Mouse (Mus musculus): Measurements from ENCODE around the gene Tomm40l. TPM values are rescaled to one million over a fixed set of nuclear protein-coding genes. Genes with fewer than 3 reads are reported as not detected.
A peak's percentile ranks its signal among the peaks of the same experiment; 100 is the strongest.

The Tomm40l gene
- total RNA-seq, 2 experiments from 2014 or later, result 84.2 to 90.5 TPM

DNA sequence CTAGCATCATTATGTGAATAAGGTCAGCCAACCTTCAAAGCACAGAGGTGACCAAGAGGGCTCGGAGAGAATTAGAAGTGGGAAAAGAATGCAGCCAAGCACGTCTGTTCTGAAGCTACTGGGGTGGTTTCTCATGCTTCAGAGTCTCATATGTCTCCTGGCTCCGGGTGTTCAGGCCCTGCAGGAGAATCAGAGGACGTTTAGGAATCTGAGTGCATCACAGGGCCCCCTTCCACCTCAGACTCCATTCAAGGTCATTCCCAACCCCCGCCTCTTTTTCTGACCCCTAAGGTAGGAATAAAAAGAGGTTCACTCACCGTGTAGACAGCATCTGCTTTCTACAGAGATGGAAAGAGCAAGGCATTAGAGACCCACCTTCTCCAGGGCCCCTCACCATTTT, 7.4 kb upstream of the Tomm40l start:
- no peak for DNase-seq (ENCODE audit: low spot score in 2 of 2)

DNA sequence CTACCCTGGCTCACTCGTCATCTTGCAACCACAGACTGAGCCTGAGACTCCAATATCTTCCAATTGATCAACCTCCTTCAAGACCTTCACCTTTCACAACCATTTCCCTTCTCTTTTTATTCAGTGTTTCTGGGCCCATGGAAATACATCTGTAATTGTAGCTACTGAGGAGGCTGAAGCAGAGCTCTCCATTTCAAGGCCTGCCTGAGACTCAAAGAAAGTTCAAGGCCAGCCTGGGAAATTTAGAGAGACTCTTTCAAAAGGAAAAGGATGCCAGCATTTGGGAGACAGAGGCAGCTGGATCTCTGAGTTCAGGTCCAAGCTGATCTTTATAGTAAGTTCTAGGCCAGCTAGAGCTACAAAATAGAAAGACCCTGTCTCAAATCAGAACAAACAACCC, 5.6 kb upstream of the Tomm40l start:
- DNase-seq (ENCODE audit: low spot score in 2 of 2), result no peak

DNA sequence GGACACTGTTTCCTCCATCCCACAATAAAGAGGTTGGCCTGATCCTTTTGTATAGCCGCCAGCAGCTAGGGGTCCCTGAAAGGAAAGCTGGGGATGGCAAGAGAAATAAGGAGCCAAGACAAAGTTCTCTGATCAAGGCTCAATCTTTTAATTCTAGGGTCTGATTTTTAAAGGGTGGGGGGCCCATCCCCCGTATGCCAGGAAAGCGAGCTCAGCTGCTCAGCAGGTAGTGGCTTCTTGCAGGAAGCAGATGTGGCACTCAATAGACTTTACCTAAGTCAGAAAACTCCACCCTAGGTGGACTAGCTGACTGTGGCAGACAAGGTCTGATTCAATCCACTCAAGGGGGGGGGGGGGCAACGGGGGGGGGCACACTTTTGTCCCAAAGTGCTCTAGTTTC, 4.5 kb upstream of the Tomm40l start:
- DNase-seq (ENCODE audit: low spot score in 2 of 2), result no peak

DNA sequence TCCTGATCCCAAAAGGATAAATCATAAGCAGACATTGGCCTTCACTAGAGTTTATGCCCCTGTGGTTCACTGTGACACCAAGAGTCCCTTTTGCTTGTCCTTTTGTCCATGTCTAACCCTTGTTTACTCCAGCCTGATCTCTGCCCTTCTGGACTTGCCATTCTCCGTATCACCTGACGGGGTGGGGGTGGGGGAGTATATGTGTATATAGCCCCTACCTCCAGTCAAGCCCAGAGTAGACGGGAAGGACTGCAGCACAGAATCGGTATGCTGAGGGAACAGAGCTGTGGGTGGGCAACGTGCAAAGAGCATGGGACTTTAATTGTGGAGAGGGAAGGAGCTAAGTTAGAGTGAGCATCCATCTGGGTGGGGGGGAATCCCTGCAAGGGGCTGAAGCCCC, 2.5 kb upstream of the Tomm40l start, which contains the start of gene Apoa2:
TSS of gene Apoa2 (plus strand) at position 198 of the 400 bp plus-strand sequence.
- no peak for DNase-seq (ENCODE audit: low spot score in 2 of 2)

DNA sequence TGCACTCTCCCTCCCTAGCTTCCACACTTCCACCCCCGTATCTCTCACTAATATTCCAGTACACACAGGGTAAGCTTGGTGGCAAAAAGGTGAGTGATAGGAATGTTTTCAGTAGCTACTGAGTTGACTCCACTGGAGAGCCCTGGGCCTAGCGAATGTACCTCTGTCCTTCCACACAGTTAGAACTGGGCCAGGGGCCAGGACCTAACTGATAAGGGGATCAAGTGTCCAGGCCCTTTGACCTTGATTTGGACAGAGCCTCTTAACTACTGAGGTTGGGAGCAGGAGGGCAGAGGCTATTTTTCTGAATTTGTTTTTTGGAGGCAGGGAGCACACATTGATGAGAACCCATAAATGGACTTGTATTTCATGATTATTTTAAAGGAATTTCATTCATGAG, 1.5 kb upstream of the Tomm40l start:
- DNase-seq (ENCODE audit: low spot score in 2 of 2), result no peak

DNA sequence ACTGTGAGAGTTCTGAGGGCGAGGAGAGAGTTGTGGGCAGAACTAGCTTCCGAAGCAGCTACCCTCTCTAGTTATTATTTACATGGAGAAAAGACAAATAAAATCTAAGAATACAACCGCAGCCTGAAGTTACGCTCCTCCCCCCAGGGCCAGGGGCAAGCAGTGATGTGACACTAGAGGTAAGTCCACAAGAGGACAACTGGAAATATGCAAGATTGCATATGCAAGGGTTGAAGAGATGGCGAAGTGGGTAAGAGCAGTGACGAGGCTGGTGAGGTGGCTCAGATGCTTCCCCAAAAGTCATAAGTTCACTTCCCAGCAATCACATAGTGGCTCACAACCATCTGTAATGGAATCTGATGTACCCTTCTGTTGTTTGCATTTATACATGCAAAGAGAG, 854 bp upstream of the Tomm40l start:
- DNase-seq (ENCODE audit: low spot score in 2 of 2), result no peak

DNA sequence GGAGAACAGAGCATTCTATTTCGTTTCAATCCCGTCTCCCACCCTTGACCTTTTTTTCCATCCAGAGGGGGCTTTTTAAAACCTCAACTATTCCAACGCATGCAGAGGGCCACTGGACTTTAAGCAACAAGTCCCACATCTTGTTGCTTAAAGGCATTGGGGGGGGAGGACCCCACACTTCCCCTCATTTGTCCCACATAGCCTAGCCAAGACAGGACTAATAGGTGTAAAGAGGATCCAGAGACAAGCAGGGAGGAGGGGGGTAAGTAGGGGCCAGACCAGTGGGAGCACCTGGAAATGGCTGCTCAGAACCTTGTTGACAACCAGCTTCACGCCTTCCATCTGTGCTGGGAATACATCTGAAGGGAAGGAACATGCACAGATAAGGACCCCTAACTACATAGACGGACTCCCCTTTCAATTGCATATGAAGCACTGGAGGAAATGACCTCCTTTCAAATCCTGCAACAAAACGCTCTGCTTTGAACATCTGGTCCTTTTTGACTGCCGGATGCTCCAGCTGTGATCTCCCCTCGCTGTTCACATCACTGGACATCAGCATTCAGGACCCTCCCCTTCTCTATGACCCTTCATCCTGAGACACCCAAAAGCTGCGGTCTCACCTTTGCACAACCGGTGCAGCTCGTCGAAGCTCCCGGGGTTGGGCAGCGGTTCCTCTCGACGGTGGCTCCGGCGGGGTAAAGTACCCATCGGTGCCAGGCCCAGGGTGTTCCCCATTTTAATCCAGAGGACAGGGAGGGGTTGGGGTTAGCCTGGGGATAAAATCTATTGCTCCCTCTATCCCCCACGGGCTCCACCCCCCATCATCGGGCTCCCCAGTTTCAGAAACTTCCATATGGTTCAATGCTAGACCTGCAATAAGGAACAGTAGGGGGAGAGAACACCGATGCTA, 777 bp downstream of the Tomm40l start:
- peak in 1 of 2 experiments; percentile 15 for DNase-seq (ENCODE audit: low spot score in 2 of 2)

DNA sequence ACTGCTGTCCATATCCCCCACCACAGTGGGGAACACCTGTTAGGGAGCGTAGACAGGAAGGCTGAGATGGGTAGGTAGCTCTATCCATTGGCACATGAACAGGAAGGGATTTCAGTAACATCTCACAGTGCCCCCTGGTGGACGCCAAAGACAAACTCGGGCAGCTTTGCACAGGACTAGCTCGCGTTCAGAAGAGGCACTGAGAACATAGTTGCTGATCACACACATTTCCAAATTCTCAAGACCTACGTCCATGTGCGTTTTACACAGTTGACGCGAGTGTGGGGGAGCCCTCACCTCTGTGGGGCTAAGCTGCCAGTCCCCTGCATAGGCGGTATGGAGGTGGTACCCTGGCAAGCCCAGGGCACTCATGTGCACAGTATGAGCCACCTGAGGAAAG, 1.4 kb downstream of the Tomm40l start:
- peak; percentile 92 to 94 for DNase-seq (ENCODE audit: low spot score in 2 of 2)

DNA sequence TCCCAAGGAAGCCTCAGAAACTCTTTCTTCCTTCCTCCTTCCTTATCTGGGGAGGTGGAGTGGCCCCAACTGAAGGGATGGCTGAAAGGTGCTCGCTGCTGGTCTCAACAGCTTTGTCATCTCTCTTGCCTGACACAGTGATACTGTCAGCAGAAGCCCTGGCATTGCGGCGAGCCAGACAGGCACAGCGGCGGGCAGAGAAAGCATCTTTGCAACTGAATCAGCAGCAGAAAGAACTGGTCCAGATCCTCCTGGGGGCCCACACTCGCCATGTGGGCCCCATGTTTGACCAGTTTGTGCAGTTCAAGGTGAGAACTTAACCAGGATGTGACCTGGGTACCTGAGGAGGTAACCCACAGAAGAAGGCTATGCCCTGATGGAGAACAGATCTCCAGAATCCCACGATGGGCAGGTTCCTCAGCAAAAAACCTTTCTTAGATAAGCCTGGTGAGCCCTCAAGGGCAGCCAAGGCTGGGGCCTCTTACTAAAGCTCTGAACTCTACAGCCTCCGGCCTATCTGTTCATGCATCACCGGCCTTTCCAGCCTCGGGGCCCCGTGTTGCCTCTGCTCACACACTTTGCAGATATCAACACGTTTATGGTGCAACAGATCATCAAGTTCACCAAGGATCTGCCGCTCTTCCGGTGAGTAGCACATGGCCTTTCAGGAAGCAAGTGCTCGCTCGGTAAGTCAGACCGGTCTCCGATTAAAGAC, 5.9 kb downstream of the Tomm40l start:
- DNase-seq (ENCODE audit: low spot score in 2 of 2), result no peak

DNA sequence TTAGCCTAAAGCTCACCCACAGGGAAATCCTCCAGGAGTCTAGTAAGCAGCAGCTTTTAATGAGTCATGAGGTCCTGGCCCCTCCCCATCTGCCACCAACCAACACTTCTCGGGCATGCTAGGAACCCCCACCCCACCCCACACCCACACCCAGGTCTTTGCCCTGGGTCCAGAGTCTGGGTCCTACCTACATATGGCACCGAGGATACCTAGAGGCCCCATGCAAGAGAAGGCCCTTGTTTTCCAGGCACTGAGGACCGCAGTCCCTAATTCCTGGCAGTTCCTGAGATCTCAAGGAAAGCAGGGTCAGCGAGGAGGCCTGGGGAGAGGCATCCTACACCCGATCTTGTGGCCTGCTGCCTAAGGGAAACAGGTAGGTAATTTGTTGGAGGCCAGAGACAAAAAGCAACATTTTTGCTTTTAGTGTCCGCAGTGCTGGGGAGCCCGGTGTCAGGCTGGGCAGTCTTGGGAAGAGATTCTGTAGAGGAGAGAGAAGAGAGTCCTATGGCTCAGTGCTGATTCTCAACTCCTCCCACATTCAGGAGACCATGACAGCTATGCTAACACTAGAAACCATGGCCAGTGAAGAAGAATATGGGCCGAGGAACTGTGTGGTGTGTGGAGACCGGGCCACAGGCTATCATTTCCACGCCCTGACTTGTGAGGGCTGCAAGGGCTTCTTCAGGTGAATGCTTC, 8.4 kb downstream of the Tomm40l start, which contains the start of gene Nr1i3:
TSS of gene Nr1i3 (plus strand) at position 170 of the 696 bp plus-strand sequence.
- DNase-seq (ENCODE audit: low spot score in 2 of 2), result no peak

DNA sequence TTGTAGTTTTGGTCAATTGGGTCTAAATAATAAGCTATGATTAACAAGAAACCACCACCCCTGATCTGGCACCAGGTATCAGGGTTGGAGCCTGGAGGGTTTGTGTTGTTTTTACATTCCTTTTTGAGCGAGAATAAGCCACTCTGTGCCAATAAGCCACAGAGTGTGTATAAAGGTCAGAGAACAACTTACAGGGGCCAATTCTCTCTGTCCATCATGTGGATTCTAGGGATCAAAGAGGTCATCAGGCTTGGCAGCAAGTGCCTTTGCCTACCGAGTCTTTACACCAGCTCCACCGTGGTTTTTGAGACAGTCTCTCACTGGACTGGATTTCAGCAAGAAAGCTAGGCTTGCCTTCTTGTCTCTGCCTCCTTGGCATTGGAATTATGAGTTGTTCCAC, 9.5 kb downstream of the Tomm40l start:
- DNase-seq (ENCODE audit: low spot score in 2 of 2), result no peak

DNA sequence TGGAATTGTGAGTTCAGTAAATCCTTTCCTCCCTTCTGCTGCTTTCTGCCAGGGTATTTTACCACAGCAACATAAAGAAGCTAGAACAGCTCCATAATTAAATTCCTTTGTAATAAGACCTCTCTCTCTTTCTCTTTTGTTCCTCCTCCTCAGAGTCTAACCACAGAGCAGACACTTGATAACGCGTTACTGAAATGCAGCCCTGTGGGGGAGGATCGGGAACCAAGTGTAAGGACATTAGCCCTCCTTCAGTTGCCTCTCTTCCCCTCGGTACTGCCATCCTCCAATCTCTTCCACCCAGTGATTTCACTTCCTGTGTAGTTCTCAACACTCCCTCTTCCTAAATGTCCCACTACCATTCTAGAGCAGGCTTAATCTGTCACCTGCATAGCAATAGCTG, 12.9 kb downstream of the Tomm40l start:
- no peak for DNase-seq (ENCODE audit: low spot score in 2 of 2)

DNA sequence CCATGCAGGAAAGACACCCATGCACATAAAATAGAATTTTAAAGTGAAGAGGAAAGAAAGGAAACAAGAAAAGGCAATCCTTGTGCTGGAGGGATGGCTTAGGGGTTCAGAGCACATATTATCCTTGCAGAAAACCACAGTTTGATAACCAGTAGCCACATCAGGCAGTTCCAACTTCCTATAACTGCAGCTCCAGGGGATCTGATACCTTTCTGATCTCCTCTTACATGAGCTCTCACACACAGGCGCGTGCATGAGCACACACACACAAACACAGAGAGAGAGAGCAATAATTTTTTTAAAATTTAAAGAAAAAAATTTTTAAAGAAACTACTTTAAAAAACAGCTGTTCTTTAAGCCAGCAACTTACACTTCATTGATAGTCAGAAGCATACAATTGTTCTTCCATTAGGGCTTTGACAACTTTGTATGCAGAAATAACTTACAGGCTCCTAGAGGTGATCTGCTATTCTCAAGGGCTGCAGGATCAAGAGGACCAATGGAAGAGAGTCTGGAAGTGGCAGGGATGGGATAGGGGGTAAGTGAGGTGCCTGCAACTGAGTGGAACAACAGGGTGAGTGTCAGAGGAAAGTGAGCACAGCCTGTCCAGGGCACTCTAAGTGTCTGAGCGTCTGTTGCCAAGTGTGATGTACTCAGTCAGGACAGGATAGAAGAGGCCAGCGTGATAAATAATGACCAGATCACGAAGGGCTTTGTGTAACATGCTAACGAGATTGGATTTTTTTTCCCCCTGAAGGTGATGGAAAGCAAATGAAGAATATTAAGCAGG, 16.4 kb downstream of the Tomm40l start:
- DNase-seq (ENCODE audit: low spot score in 2 of 2), result no peak

DNA sequence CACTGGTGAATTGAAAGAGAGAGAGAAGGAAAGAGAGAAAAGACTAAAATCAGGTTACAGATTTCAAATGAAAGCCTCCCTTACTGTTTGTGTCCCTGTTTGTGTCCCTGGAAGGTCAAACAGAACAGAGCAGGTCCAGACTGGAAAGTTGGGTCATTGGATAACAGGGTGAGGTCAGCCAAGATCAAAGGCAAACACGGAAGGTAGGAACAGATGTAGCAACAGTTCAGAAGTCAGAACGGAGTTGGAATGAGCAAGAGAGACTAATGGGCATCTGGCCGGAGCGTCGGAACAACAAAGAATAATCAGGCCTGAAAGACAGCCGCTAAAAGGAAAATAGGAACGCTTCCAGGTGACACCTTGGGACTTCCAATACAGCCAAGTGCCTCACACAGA, 18.1 kb downstream of the Tomm40l start:
- no peak for DNase-seq (ENCODE audit: low spot score in 2 of 2)

DNA sequence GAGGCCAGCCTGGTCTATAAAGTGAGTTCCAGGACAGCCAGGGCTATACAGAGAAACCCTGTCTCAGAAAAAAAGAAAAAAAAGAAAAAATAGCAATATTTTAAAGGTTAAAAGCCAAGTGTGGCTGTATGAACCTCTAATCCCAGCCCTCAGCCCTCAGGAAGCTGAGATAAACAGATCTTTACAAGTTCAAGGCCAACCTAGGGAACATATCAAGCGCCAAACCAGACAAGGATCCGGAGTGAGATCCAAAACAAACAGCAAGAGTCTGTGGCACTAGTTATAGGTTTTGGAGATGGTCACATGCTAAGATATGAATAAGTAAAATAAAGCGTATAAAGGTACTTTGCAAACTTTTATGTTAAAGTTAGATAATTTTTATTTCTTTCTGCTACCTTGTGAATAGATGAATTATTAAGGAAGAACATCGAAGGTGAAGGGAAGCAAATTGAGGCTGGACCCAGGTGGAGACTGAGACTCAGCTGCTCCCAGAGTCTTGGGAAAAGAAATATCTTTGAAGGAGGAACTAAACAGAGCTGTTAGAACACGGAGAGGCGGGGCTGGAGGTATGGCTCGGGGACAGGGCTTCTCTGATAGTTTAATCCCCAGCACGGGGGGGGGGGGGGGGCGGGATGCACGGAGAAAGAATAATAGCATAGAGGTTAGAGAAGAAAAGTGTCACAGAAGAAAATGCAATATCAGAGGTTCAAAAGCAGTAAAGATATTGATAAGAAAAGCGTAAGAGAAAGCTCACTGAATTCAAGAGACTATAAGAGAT, 18.7 kb downstream of the Tomm40l start:
- DNase-seq (ENCODE audit: low spot score in 2 of 2), result no peak

DNA sequence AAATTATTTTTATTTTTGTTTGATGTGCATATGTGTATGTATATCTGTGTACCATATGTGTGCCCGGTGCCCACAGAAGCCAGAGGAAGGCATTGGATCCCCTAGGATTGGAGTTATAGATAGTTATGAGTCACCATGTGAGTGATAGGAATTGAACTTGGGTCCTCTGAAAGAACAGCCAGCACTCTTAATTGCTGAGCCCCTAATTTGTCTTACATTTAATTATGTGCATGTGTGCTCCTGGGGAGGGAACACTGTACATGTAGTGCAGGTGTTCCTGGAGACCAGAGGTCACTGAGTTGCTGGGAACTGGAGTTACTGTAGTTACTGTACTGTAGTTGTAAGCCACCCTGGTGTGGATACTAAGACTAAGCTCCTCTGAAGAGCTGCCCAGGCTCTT, 21.5 kb downstream of the Tomm40l start:
- DNase-seq (ENCODE audit: low spot score in 2 of 2), result no peak

DNA sequence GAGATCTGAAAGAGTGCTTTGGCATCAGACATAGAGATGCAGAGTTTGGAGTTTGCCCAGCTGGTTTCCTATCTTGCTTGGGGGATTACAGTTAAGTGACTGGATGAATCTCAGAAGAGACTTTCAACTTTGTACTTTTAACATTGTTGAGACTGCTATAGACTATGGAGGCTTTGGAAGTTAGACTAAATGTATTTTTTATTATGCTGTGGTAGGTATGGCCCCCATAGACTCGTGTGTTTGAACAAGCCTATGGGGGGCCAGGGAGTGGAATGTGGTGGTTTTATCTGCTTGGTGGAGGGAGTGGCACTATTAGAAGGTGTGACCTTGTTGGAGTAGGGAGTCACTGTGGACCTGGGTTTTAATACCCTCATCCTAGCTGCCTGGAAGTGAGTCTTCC, 22.8 kb downstream of the Tomm40l start:
- DNase-seq (ENCODE audit: low spot score in 2 of 2), result no peak

DNA sequence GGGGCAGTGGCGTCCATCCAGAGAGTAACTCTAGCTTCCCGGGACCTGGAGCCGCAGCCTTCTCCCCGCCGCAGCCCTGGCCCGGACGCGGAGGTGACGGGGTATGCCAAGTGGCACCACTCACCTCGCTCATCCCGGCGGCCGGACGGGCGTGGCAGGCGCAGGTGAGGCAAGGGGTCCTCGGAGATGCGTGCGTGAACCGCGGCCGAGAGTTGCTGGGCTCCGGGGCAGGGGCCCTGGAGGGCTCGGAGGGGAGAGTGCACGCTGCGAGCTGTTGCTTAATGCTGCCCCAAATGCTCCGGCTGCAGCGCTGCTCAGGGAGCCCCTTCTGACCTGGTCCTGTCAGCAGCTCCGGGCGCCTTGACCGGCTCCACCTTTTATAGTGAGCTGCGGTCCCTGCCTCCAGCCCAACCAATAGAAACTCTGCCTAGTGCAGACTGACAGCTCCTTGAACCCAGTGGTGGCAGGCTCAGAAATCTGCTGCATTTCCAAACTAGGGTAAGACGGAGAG, 26.4 kb downstream of the Tomm40l start, which contains the start of gene Pcp4l1:
TSS of gene Pcp4l1 (minus strand) at position 382 of the 511 bp plus-strand sequence.
- DNase-seq (ENCODE audit: low spot score in 2 of 2), result peak; percentile 55 to 57

DNA sequence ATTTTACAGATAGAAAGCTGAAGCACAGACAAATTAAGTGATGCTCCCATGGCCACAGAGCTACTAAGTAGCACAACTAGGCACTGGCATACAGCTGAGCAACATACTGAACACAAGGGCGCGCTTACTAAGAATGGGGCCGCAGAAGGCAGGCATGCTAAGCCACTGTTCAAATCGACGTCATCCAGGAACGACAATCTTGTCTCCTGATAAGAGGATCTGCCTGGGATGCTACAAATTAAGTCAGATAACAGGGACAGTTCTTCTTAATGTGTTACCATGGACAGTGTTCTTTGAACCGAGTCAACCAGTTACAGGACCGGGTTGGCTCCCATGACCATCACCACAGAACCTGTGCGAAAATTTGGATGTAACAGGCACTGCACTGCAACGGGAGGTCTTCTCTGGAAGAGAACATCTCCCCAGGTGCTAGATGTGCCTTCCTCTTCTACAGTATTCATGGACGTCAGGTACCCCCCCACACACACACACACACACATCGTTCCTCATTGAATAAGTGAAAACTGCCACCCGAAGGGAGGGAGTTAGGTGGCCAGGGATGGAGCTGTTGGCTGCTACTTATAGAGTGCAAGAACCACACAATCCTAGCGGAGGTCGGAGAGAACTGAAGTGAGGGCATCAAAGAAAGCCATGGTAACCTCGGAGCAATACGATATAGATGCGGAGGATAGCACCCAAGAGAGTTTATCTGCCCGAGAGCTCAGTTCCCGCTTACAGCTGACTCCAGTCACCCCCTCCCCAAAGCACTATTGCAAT, 27.1 kb downstream of the Tomm40l start:
- DNase-seq (ENCODE audit: low spot score in 2 of 2), result no peak
